Mouse (Mus musculus): ENCODE measurements around the gene Srpk3. TPM values are rescaled to one million over a fixed set of nuclear protein-coding genes. Genes with fewer than 3 reads are reported as not detected.

Gene Srpk3
- polyA plus RNA-seq, 1 experiment: 109 TPM

- no peak for DNase-seq (ENCODE audit: low read depth in 1 of 2, low spot score in 2 of 2)
- Histone ChIP-seq H3K4me1 (ENCODE audit: control insufficient read depth, insufficient read depth, insufficient read length) (peaks cover 9% of the 10 kb centered on the region; the same call in 1 of the 2 replicates), H3K27me3 (ENCODE audit: control insufficient read depth, insufficient read depth, low read length) (no peaks in the 10 kb centered on the region), H3K36me3 (ENCODE audit: control insufficient read depth, insufficient read depth, low read length) (peaks cover 11% of the 10 kb centered on the region), H3K27ac (ENCODE audit: insufficient read depth, low read length) (peak overlapping the region; percentile 98), H3K4me3 (ENCODE audit: extremely low read depth, insufficient read depth, insufficient read length) (peak overlapping the region; percentile 98; the same call in 1 of the 2 replicates)
- no peak for TF ChIP-seq POLR2A (IDR thresholded peaks at IDR 0.05; ENCODE audit: low read depth, low read length)
- TF ChIP-seq CTCF (IDR thresholded peaks at IDR 0.05; ENCODE audit: extremely low read depth, insufficient read depth, insufficient read length, insufficient replicate concordance): no peak
These were observed 11.5 kb downstream of the Srpk3 start for GRCm38 (mm10) chrX:73785666-73786065.

GRCm38 (mm10) chrX:73786364-73787224 is 12.4 kb downstream of the Srpk3 start, which contains the start of the genes Idh3g and Ssr4:
Gene Idh3g, minus strand, starts transcription at chrX:73786897.
Gene Ssr4, plus strand, starts transcription at chrX:73787028.
- Histone ChIP-seq H3K4me1 (ENCODE audit: control insufficient read depth, insufficient read depth, insufficient read length) (peaks cover 9% of the 10 kb centered on the region; the same call in 1 of the 2 replicates), H3K27ac (ENCODE audit: insufficient read depth, low read length) (peak within 1 kb of the TSS; percentile 98), H3K36me3 (ENCODE audit: control insufficient read depth, insufficient read depth, low read length) (peaks cover 8% of the 10 kb centered on the region), H3K4me3 (ENCODE audit: extremely low read depth, insufficient read depth, insufficient read length) (peak within 1 kb of the TSS; percentile 98), H3K27me3 (ENCODE audit: control insufficient read depth, insufficient read depth, low read length) (no peaks in the 10 kb centered on the region)
- TF ChIP-seq POLR2A (IDR thresholded peaks at IDR 0.05; ENCODE audit: low read depth, low read length) (peak; percentile 37), CTCF (IDR thresholded peaks at IDR 0.05; ENCODE audit: extremely low read depth, insufficient read depth, insufficient read length, insufficient replicate concordance) (no peak)
- DNase-seq (ENCODE audit: low read depth in 1 of 2, low spot score in 2 of 2): peak; percentile 89 to 93
- WGBS: 30% methylated on average over 52 of the region's 52 CpGs

GRCm38 (mm10) chrX:73787225-73787558 is 13.0 kb downstream of the Srpk3 start:
- WGBS: 40% methylated on average over 22 of the region's 22 CpGs

GRCm38 (mm10) chrX:73788501-73788900 is 14.3 kb downstream of the Srpk3 start:
- Histone ChIP-seq H3K4me1 (ENCODE audit: control insufficient read depth, insufficient read depth, insufficient read length) (peaks cover 4% of the 10 kb centered on the region; the same call in 1 of the 2 replicates), H3K4me3 (ENCODE audit: extremely low read depth, insufficient read depth, insufficient read length) (no peak overlapping the region), H3K36me3 (ENCODE audit: control insufficient read depth, insufficient read depth, low read length) (peaks cover 8% of the 10 kb centered on the region), H3K27me3 (ENCODE audit: control insufficient read depth, insufficient read depth, low read length) (no peaks in the 10 kb centered on the region), H3K27ac (ENCODE audit: insufficient read depth, low read length) (no peak overlapping the region)
- 88% methylated on average over 1 of the region's 1 CpGs for WGBS
- DNase-seq (ENCODE audit: low read depth in 1 of 2, low spot score in 2 of 2): no peak
- TF ChIP-seq POLR2A (IDR thresholded peaks at IDR 0.05; ENCODE audit: low read depth, low read length): no peak
- no peak for TF ChIP-seq CTCF (IDR thresholded peaks at IDR 0.05; ENCODE audit: extremely low read depth, insufficient read depth, insufficient read length, insufficient replicate concordance)

More at GRCm38 (mm10) chrX:73787225-73787558, 13.0 kb downstream of the Srpk3 start:
- Histone ChIP-seq H3K4me1 (ENCODE audit: control insufficient read depth, insufficient read depth, insufficient read length) (peaks cover 9% of the 10 kb centered on the region; the same call in 1 of the 2 replicates), H3K36me3 (ENCODE audit: control insufficient read depth, insufficient read depth, low read length) (peaks cover 8% of the 10 kb centered on the region), H3K4me3 (ENCODE audit: extremely low read depth, insufficient read depth, insufficient read length) (peak overlapping the region; percentile 86), H3K27ac (ENCODE audit: insufficient read depth, low read length) (peak overlapping the region; percentile 92), H3K27me3 (ENCODE audit: control insufficient read depth, insufficient read depth, low read length) (no peaks in the 10 kb centered on the region)
- no peak for DNase-seq (ENCODE audit: low read depth in 1 of 2, low spot score in 2 of 2)
- TF ChIP-seq POLR2A (IDR thresholded peaks at IDR 0.05; ENCODE audit: low read depth, low read length) (no peak), CTCF (IDR thresholded peaks at IDR 0.05; ENCODE audit: extremely low read depth, insufficient read depth, insufficient read length, insufficient replicate concordance) (no peak)

- peaks cover 8% of the 10 kb centered on the region for H3K36me3 ChIP-seq (ENCODE audit: control insufficient read depth, insufficient read depth, low read length)
- H3K27ac ChIP-seq (ENCODE audit: insufficient read depth, low read length): no peak overlapping the region
- H3K4me1 ChIP-seq (ENCODE audit: control insufficient read depth, insufficient read depth, insufficient read length): no peaks in the 10 kb centered on the region
- H3K4me3 ChIP-seq (ENCODE audit: extremely low read depth, insufficient read depth, insufficient read length): no peak overlapping the region
- TF ChIP-seq POLR2A (IDR thresholded peaks at IDR 0.05; ENCODE audit: low read depth, low read length) (no peak), CTCF (IDR thresholded peaks at IDR 0.05; ENCODE audit: extremely low read depth, insufficient read depth, insufficient read length, insufficient replicate concordance) (no peak)
- no peaks in the 10 kb centered on the region for H3K27me3 ChIP-seq (ENCODE audit: control insufficient read depth, insufficient read depth, low read length)
- no peak for DNase-seq (ENCODE audit: low read depth in 1 of 2, low spot score in 2 of 2)
These were observed 18.8 kb downstream of the Srpk3 start for GRCm38 (mm10) chrX:73793039-73793438.

- TF ChIP-seq CTCF (IDR thresholded peaks at IDR 0.05; ENCODE audit: extremely low read depth, insufficient read depth, insufficient read length, insufficient replicate concordance) (no peak), POLR2A (IDR thresholded peaks at IDR 0.05; ENCODE audit: low read depth, low read length) (no peak)
- Histone ChIP-seq H3K27me3 (ENCODE audit: control insufficient read depth, insufficient read depth, low read length) (no peaks in the 10 kb centered on the region), H3K36me3 (ENCODE audit: control insufficient read depth, insufficient read depth, low read length) (peaks cover 8% of the 10 kb centered on the region), H3K4me1 (ENCODE audit: control insufficient read depth, insufficient read depth, insufficient read length) (no peaks in the 10 kb centered on the region), H3K27ac (ENCODE audit: insufficient read depth, low read length) (no peak overlapping the region), H3K4me3 (ENCODE audit: extremely low read depth, insufficient read depth, insufficient read length) (no peak overlapping the region)
- no peak for DNase-seq (ENCODE audit: low read depth in 1 of 2, low spot score in 2 of 2)
- 50% methylated on average over 1 of the region's 1 CpGs for WGBS
These were observed 19.3 kb downstream of the Srpk3 start for GRCm38 (mm10) chrX:73793505-73793904.

GRCm38 (mm10) chrX:73797511-73797910 is 23.3 kb downstream of the Srpk3 start:
- no peaks in the 10 kb centered on the region for H3K4me1 ChIP-seq (ENCODE audit: control insufficient read depth, insufficient read depth, insufficient read length)
- DNase-seq (ENCODE audit: low read depth in 1 of 2, low spot score in 2 of 2): no peak
- H3K27me3 ChIP-seq (ENCODE audit: control insufficient read depth, insufficient read depth, low read length): no peaks in the 10 kb centered on the region
- no peaks in the 10 kb centered on the region for H3K36me3 ChIP-seq (ENCODE audit: control insufficient read depth, insufficient read depth, low read length)
- WGBS: 88% methylated on average over 2 of the region's 2 CpGs
- no peak overlapping the region for H3K4me3 ChIP-seq (ENCODE audit: extremely low read depth, insufficient read depth, insufficient read length)
- TF ChIP-seq CTCF (IDR thresholded peaks at IDR 0.05; ENCODE audit: extremely low read depth, insufficient read depth, insufficient read length, insufficient replicate concordance) (no peak), POLR2A (IDR thresholded peaks at IDR 0.05; ENCODE audit: low read depth, low read length) (no peak)
- no peak overlapping the region for H3K27ac ChIP-seq (ENCODE audit: insufficient read depth, low read length)
